Mouse (Mus musculus) kidney, adult 2 months (tissue): Measurements from ENCODE around the gene Rap1gap2.

Experiments used
- CTCF ChIP-seq: fragments of 200-500 bp; conservative IDR thresholded peaks from 2 replicates; pipeline ENCODE4 v1.5.1; 2011; ENCODE audit warnings: low read depth, mild to moderate bottlenecking, control low read depth, low read length, moderate library complexity, mixed read lengths; ENCODE audit not compliant: insufficient read depth, insufficient read length
- POLR2A ChIP-seq: fragments of 200-500 bp; IDR thresholded peaks from one replicate; pipeline ENCODE4 v1.6.1; 2011; ENCODE audit warnings: low read depth, low read length, control low read depth

GRCm38 (mm10) chr11:74485435-74486217 is 125.1 kb downstream of the Rap1gap2 start:
- TF ChIP-seq POLR2A (no peak), CTCF (no peak)
